Mouse (Mus musculus) limb, embryonic 11.5 days (tissue): ENCODE data around the gene Rhd. TPM values are rescaled to one million over a fixed set of nuclear protein-coding genes. Genes with fewer than 3 reads are reported as not detected.

Source experiments
- ATAC-seq: fragments of 200-750 bp; cut with Nextera tagmentation; 2 replicates; pipeline ENCODE4 v1.8.0; 2017; ENCODE audit warnings: low read depth; ENCODE audit not compliant: insufficient number of reproducible peaks, low FRiP score, low TSS enrichment
- DNase-seq: peaks from one replicate; pipeline ENCODE4 v3.0.0-alpha.2; 2015; ENCODE audit warnings: low spot score
- H3K27ac ChIP-seq: fragments of 300-500 bp; sonication (generic); replicated peaks from 2 replicates; pipeline ENCODE4 v1.5.1; 2014; ENCODE audit warnings: low read depth, mild to moderate bottlenecking, low read length
- H3K27me3 ChIP-seq: fragments of 300-500 bp; sonication (generic); 2 replicates; pipeline ENCODE4 v1.6.1; 2014; ENCODE audit warnings: mild to moderate bottlenecking, low read length, mixed read lengths; ENCODE audit not compliant: control insufficient read depth, insufficient read depth
- H3K36me3 ChIP-seq: fragments of 300-500 bp; sonication (generic); 2 replicates; pipeline ENCODE4 v1.6.1; 2014; ENCODE audit warnings: mild to moderate bottlenecking, low read length, moderate library complexity, mixed read lengths; ENCODE audit not compliant: control insufficient read depth, insufficient read depth
- H3K4me1 ChIP-seq: fragments of 300-500 bp; sonication (generic); 2 replicates; pipeline ENCODE4 v1.6.1; 2014; ENCODE audit warnings: low read length, mixed read lengths; ENCODE audit not compliant: control insufficient read depth, insufficient read depth
- H3K4me2 ChIP-seq: fragments of 300-500 bp; sonication (generic); 2 replicates; pipeline ENCODE4 v1.6.1; 2014; ENCODE audit warnings: low read depth, mild to moderate bottlenecking, moderate library complexity; ENCODE audit not compliant: severe bottlenecking
- H3K4me3 ChIP-seq: fragments of 300-500 bp; sonication (generic); 2 replicates; pipeline ENCODE4 v1.5.1; 2014; ENCODE audit warnings: low read depth, low read length
- H3K9ac ChIP-seq: fragments of 300-500 bp; sonication (generic); 2 replicates; pipeline ENCODE4 v1.6.1; 2014; ENCODE audit warnings: mild to moderate bottlenecking, low read length
- H3K9me3 ChIP-seq: fragments of 300-500 bp; sonication (generic); 2 replicates; pipeline ENCODE4 v1.6.1; 2016; ENCODE audit warnings: low read length; ENCODE audit not compliant: control insufficient read depth
- WGBS: fragments of 180-500 bp; shearing (Covaris S2); extraction: QIAGEN DNeasy Blood & Tissue Kit; methylation state at CpG from one replicate; pipeline ENCODE4 v1.1.7; 2014; 5-methylcytosine and 5-hydroxymethylcytosine counted together
- polyA plus RNA-seq: library from polyadenylated mRNA; unstranded; fragments of >200 nt; fragmentation: Nextera tagmentation; extraction: Ambion mirVana; gene quantifications from 2 replicates; pipeline ENCODE4 v1.2.1, GENCODE M21; 2014

The Rhd gene
- polyA plus RNA-seq, 1 experiment from 2014 or later: 14.8 TPM

DNA sequence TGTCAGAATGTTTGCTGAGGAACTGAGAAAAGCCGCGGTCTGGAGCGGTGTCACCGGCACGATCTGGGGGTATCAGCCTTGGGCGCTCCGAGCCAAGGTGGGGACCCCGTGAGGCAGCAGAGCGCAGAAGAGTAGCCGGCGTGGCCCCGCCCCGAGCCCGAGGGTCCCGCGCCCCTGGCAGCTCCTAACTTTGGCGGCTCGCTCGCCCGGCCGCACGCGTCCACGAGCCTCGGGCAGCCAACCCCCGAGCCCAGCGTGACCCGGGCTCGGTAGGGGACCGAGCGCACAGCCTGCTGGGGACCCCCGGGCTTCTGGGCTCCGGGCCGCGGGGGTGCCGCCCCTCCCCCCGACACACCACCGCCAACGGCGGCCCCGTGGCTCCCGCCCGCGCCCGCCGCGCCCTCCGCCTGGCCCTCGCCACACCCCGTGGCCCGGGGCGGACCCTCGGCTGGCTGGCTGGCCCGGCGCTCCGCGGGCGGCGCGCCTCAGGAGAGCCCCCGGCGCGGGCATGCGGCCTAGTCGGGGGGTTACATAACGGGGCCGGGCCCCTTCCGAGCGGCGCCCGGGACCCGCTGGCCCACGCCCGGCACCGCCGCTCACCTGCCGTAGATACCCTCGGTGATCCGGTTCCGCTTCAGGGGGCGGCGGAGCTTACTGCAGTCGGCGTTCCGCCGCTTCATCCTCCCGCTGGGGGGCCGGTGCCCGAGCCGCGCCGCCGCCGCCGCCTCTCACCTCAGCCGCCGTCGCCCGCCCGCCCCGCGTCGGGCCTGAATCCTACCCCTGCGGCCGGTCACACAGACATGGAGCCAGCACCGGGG lies 11.7 kb upstream of the Rhd start:
- Histone ChIP-seq H3K9ac (peak overlapping the region; percentile 98), H3K36me3 (no peaks in the 10 kb centered on the region), H3K27me3 (0 out of 2 replicates have a peak, but pooled peaks cover 2% of the 10 kb centered on the region), H3K4me3 (peak overlapping the region; percentile 95), H3K4me1 (peaks cover 9% of the 10 kb centered on the region), H3K9me3 (no peaks in the 10 kb centered on the region), H3K4me2 (peak overlapping the region; percentile 83), H3K27ac (peak overlapping the region; percentile 81)
- ATAC-seq (no peak), DNase-seq (peak; percentile 72)
- WGBS: under 1% methylated on average over 59 of the region's 106 CpGs

DNA sequence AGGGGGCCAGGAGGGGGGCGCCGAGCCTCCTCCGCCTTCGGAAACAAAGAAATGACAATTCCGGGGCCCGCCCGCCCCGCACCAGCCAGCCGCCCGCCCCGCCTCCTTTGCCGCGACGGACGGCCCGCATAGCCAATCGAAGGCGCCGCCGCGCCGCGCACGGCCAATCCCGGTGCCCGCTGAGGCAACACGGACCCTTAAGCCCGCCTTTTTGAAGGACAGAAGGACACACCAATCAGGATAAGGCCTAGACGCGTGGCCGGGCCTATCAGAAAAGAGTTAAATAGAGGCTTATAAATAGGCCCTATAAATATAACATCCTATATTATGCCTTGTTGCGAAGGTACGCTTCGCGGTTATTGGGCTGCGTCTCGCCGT lies 11.1 kb upstream of the Rhd start, which contains the start of gene Maco1:
TSS of gene Maco1 (minus strand) at position 87 of the 378 bp plus-strand sequence.
- 0% methylated on average over 38 of the region's 38 CpGs for WGBS
- DNase-seq (peak; percentile 99), ATAC-seq (peak; percentile 93)
- Histone ChIP-seq H3K4me1 (peaks cover 9% of the 10 kb centered on the region), H3K9me3 (no peaks in the 10 kb centered on the region), H3K36me3 (no peaks in the 10 kb centered on the region), H3K4me3 (peak within 1 kb of the TSS; percentile 95), H3K27me3 (0 out of 2 replicates have a peak, but pooled peaks cover 2% of the 10 kb centered on the region), H3K27ac (peak within 1 kb of the TSS; percentile 81), H3K4me2 (peak within 1 kb of the TSS; percentile 83), H3K9ac (peak within 1 kb of the TSS; percentile 98)

GRCm38 (mm10) chr4:134853637-134854485 lies 10.5 kb upstream of the Rhd start:
- peak; percentile 94 for DNase-seq
- Histone ChIP-seq H3K4me2 (peak overlapping the region; percentile 80), H3K36me3 (no peaks in the 10 kb centered on the region)

GRCm38 (mm10) chr4:134855371-134855770 lies 9.0 kb upstream of the Rhd start:
- Histone ChIP-seq H3K4me1 (peaks cover 9% of the 10 kb centered on the region), H3K9me3 (no peaks in the 10 kb centered on the region), H3K9ac (no peak overlapping the region), H3K27ac (no peak overlapping the region), H3K36me3 (no peaks in the 10 kb centered on the region), H3K4me2 (no peak overlapping the region), H3K27me3 (0 out of 2 replicates have a peak, but pooled peaks cover 2% of the 10 kb centered on the region), H3K4me3 (no peak overlapping the region)
- DNase-seq (no peak), ATAC-seq (no peak)
- WGBS: 55% methylated on average over 3 of the region's 3 CpGs

More at GRCm38 (mm10) chr4:134853637-134854485, 10.5 kb upstream of the Rhd start:
- WGBS: under 1% methylated on average over 89 of the region's 91 CpGs
- Histone ChIP-seq H3K9me3 (no peaks in the 10 kb centered on the region), H3K4me1 (peaks cover 9% of the 10 kb centered on the region), H3K27ac (no peak overlapping the region; the same call in 1 of the 2 replicates), H3K4me3 (peak overlapping the region; percentile 95), H3K9ac (peak overlapping the region; percentile 98), H3K27me3 (0 out of 2 replicates have a peak, but pooled peaks cover 2% of the 10 kb centered on the region)
- peak; percentile 93 for ATAC-seq

DNA sequence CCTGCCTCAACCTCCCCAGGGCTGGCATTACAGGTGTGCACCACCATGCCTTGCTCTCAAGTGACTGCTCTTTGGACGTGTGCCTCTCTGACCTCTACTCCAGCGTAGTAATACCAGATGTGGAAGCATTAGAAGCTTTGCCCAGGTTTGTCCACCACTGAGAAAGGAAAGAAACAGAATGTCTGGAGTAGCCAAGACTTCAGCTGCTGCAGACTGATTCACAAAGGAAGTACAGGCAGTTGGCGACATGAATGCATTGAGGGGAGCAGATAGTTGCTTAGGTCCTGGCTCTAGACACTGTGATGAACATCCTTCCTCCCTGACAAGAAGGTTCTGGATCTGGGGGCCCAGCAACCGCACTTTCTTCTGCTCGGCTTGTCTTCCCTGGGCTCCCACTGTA lies 8.3 kb upstream of the Rhd start:
- Histone ChIP-seq H3K9ac (no peak overlapping the region), H3K4me2 (no peak overlapping the region), H3K4me3 (no peak overlapping the region), H3K36me3 (no peaks in the 10 kb centered on the region), H3K27ac (no peak overlapping the region), H3K9me3 (no peaks in the 10 kb centered on the region), H3K27me3 (0 out of 2 replicates have a peak, but pooled peaks cover 2% of the 10 kb centered on the region), H3K4me1 (peaks cover 9% of the 10 kb centered on the region)
- no peak for DNase-seq
- no peak for ATAC-seq
- 44% methylated on average over 5 of the region's 5 CpGs for WGBS

DNA sequence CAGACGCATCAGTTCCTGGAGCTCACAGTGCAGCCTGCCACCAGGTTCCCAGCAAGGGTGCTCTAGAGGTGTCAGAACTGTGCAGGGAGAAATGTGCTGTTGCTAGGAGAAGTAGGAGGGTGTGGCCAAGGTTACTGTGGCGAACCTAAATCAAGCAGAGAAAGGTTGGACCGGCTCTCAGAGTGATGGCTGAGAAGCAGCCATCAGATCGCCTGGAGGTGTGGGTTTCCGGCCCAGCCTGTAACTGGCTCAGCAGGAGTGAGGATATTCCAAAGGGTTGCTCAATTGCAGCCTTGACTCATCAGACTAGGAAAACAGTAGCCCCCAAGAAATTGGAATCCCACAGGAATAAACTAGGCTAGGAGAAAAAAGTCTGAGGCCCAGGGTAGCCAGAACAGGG lies 7.8 kb upstream of the Rhd start:
- no peak overlapping the region for H3K9ac ChIP-seq
- H3K27ac ChIP-seq: no peak overlapping the region
- no peaks in the 10 kb centered on the region for H3K36me3 ChIP-seq
- 21% methylated on average over 5 of the region's 5 CpGs for WGBS
- no peak overlapping the region for H3K4me2 ChIP-seq
- 0 out of 2 replicates have a peak, but pooled peaks cover 2% of the 10 kb centered on the region for H3K27me3 ChIP-seq
- peaks cover 7% of the 10 kb centered on the region for H3K4me1 ChIP-seq
- no peak overlapping the region for H3K4me3 ChIP-seq
- no peaks in the 10 kb centered on the region for H3K9me3 ChIP-seq
- ATAC-seq (no peak), DNase-seq (no peak)

GRCm38 (mm10) chr4:134858494-134858893 lies 5.8 kb upstream of the Rhd start:
- Histone ChIP-seq H3K27ac (no peak overlapping the region), H3K4me3 (no peak overlapping the region), H3K4me1 (no peaks in the 10 kb centered on the region), H3K27me3 (0 out of 2 replicates have a peak, but pooled peaks cover 2% of the 10 kb centered on the region), H3K9me3 (no peaks in the 10 kb centered on the region), H3K36me3 (no peaks in the 10 kb centered on the region), H3K4me2 (no peak overlapping the region), H3K9ac (no peak overlapping the region)
- no peak for DNase-seq
- WGBS: 86% methylated on average over 4 of the region's 4 CpGs
- ATAC-seq: no peak

- 83% methylated on average over 6 of the region's 6 CpGs for WGBS
- DNase-seq (no peak), ATAC-seq (no peak)
- Histone ChIP-seq H3K4me1 (no peaks in the 10 kb centered on the region), H3K4me2 (no peak overlapping the region), H3K27ac (no peak overlapping the region), H3K9ac (no peak overlapping the region), H3K36me3 (no peaks in the 10 kb centered on the region), H3K9me3 (no peaks in the 10 kb centered on the region), H3K4me3 (no peak overlapping the region), H3K27me3 (no peaks in the 10 kb centered on the region)
Observed at GRCm38 (mm10) chr4:134861884-134862283, 2.5 kb upstream of the Rhd start.
